Mouse (Mus musculus) cerebellum, adult 2 months (tissue): ENCODE data around the gene Irs2.

Experiments
- CTCF ChIP-seq: fragments of 200-500 bp; IDR thresholded peaks from 2 replicates; pipeline ENCODE4 v1.5.1; 2011; ENCODE audit warnings: low read depth, mild to moderate bottlenecking, control low read depth, low read length, moderate library complexity, borderline replicate concordance; ENCODE audit not compliant: insufficient read depth
- POLR2A ChIP-seq: fragments of 200-500 bp; IDR thresholded peaks from 2 replicates; pipeline ENCODE4 v1.6.1; 2011; ENCODE audit warnings: low read length, control low read depth, borderline replicate concordance; ENCODE audit not compliant: insufficient read depth

- no peak for TF ChIP-seq POLR2A
- TF ChIP-seq CTCF: no peak
These were observed 12.0 kb downstream of the Irs2 start for GRCm38 (mm10) chr8:10996247-10996646.
